Mouse (Mus musculus): ENCODE data around the gene Btla. TPM values are rescaled to one million over a fixed set of nuclear protein-coding genes. Genes with fewer than 3 reads are reported as not detected.
A peak's percentile ranks its signal among the peaks of the same experiment; 100 is the strongest.

Btla gene
- total RNA-seq (2021): under 1 TPM; 0.23 to 0.32 TPM

GRCm38 (mm10) chr16:45223648-45224388 lies at the start of gene Btla:
Gene Btla, plus strand, starts transcription at chr16:45224315.
- intact Hi-C loops (cut with DNase I): no loop called here
- no peak for DNase-seq (ENCODE audit: low spot score in 2 of 2)

- intact Hi-C loops (cut with DNase I): no loop called here
- no peak for DNase-seq (ENCODE audit: low spot score in 2 of 2)
Observed at GRCm38 (mm10) chr16:45178552-45178951, 45.6 kb upstream of the Btla start.

- intact Hi-C loops (cut with DNase I): no loop called here
- no peak for DNase-seq (ENCODE audit: low spot score in 2 of 2)
Observed at GRCm38 (mm10) chr16:45181824-45182223, 42.3 kb upstream of the Btla start.

GRCm38 (mm10) chr16:45192613-45193012 lies 31.5 kb upstream of the Btla start:
- intact Hi-C loops (cut with DNase I): loop anchor here (5.0 kb wide), 1 partner anchor 485 kb away; no protein-coding TSS in a partner anchor
- DNase-seq (ENCODE audit: low spot score in 2 of 2): peak; percentile 75 to 82

- intact Hi-C loops (cut with DNase I): loop anchor here (1.0 to 5.0 kb wide), 2 partner anchors 215 to 433 kb away; no protein-coding TSS in a partner anchor
- DNase-seq (ENCODE audit: low spot score in 2 of 2): peak; percentile 59 to 83
Observed at GRCm38 (mm10) chr16:45196816-45197215, 27.3 kb upstream of the Btla start.

GRCm38 (mm10) chr16:45201395-45201794 lies 22.7 kb upstream of the Btla start:
- intact Hi-C loops (cut with DNase I): no loop called here

GRCm38 (mm10) chr16:45204438-45204837 lies 19.7 kb upstream of the Btla start:
- intact Hi-C loops (cut with DNase I): no loop called here
- DNase-seq (ENCODE audit: low spot score in 2 of 2): no peak

More at GRCm38 (mm10) chr16:45201395-45201794, 22.7 kb upstream of the Btla start:
- DNase-seq (ENCODE audit: low spot score in 2 of 2): no peak

- intact Hi-C loops (cut with DNase I): no loop called here
- DNase-seq (ENCODE audit: low spot score in 2 of 2): no peak
Observed at GRCm38 (mm10) chr16:45204859-45205670, 19.1 kb upstream of the Btla start.

GRCm38 (mm10) chr16:45222016-45222415 lies 2.1 kb upstream of the Btla start:
- DNase-seq (ENCODE audit: low spot score in 2 of 2): no peak
- intact Hi-C loops (cut with DNase I): no loop called here

- DNase-seq (ENCODE audit: low spot score in 2 of 2): no peak
- intact Hi-C loops (cut with DNase I): no loop called here
Observed at GRCm38 (mm10) chr16:45222771-45223170, 1.3 kb upstream of the Btla start.

- intact Hi-C loops (cut with DNase I): no loop called here
- no peak for DNase-seq (ENCODE audit: low spot score in 2 of 2)
Observed at GRCm38 (mm10) chr16:45224431-45225008, 405 bp downstream of the Btla start.

- no peak for DNase-seq (ENCODE audit: low spot score in 2 of 2)
- intact Hi-C loops (cut with DNase I): no loop called here
Observed at GRCm38 (mm10) chr16:45227002-45227401, 2.9 kb downstream of the Btla start.

- no peak for DNase-seq (ENCODE audit: low spot score in 2 of 2)
Observed at GRCm38 (mm10) chr16:45231296-45231695, 7.2 kb downstream of the Btla start.

GRCm38 (mm10) chr16:45233007-45233406 lies 8.9 kb downstream of the Btla start:
- DNase-seq (ENCODE audit: low spot score in 2 of 2): no peak
- intact Hi-C loops (cut with DNase I): no loop called here

More at GRCm38 (mm10) chr16:45231296-45231695, 7.2 kb downstream of the Btla start:
- intact Hi-C loops (cut with DNase I): no loop called here

- no peak for DNase-seq (ENCODE audit: low spot score in 2 of 2)
- intact Hi-C loops (cut with DNase I): no loop called here
Observed at GRCm38 (mm10) chr16:45242700-45243099, 18.6 kb downstream of the Btla start.

GRCm38 (mm10) chr16:45244930-45245472 lies 20.9 kb downstream of the Btla start:
- intact Hi-C loops (cut with DNase I): no loop called here
- DNase-seq (ENCODE audit: low spot score in 2 of 2): peak in 1 of 2 experiments; percentile 16

GRCm38 (mm10) chr16:45249761-45250160 lies 25.6 kb downstream of the Btla start:
- DNase-seq (ENCODE audit: low spot score in 2 of 2): no peak
- intact Hi-C loops (cut with DNase I): no loop called here

GRCm38 (mm10) chr16:45250317-45250716 lies 26.2 kb downstream of the Btla start:
- no peak for DNase-seq (ENCODE audit: low spot score in 2 of 2)
- intact Hi-C loops (cut with DNase I): no loop called here

- intact Hi-C loops (cut with DNase I): no loop called here
- DNase-seq (ENCODE audit: low spot score in 2 of 2): peak in 1 of 2 experiments; percentile 33
Observed at GRCm38 (mm10) chr16:45251773-45252413, 27.8 kb downstream of the Btla start.
